Mouse (Mus musculus) heart, postnatal 0 days (tissue): ENCODE measurements around the gene Dock3. TPM values are rescaled to one million over a fixed set of nuclear protein-coding genes. Genes with fewer than 3 reads are reported as not detected.

ENCODE experiments used
- ATAC-seq: fragments of 200-750 bp; cut with Nextera tagmentation; 2 replicates; pipeline ENCODE4 v1.8.0; 2017; ENCODE audit warnings: low read depth, moderate number of reproducible peaks, moderate library complexity; ENCODE audit not compliant: insufficient read depth
- DNase-seq: peaks from one replicate; pipeline ENCODE4 v3.0.0-alpha.2; 2016; ENCODE audit warnings: low spot score
- H3K27ac ChIP-seq: fragments of 300-500 bp; sonication (generic); 2 replicates; pipeline ENCODE4 v1.5.1; 2014; ENCODE audit warnings: low read depth, mild to moderate bottlenecking
- H3K27me3 ChIP-seq: fragments of 300-500 bp; sonication (generic); 2 replicates; pipeline ENCODE4 v1.6.1; 2014; ENCODE audit warnings: low read length, mixed read lengths; ENCODE audit not compliant: control insufficient read depth, insufficient read depth
- H3K36me3 ChIP-seq: fragments of 300-500 bp; sonication (generic); replicated peaks from 2 replicates; pipeline ENCODE4 v1.6.1; 2014; ENCODE audit warnings: low read length, mixed read lengths; ENCODE audit not compliant: control insufficient read depth, insufficient read depth
- H3K4me1 ChIP-seq: fragments of 300-500 bp; sonication (generic); 2 replicates; pipeline ENCODE4 v1.6.1; 2014; ENCODE audit warnings: antibody characterized with exemption; ENCODE audit not compliant: control insufficient read depth, insufficient read depth
- H3K4me2 ChIP-seq: fragments of 300-500 bp; sonication (generic); 2 replicates; pipeline ENCODE4 v1.6.1; 2014; ENCODE audit warnings: low read depth, mild to moderate bottlenecking, low read length, moderate library complexity
- H3K4me3 ChIP-seq: fragments of 300-500 bp; sonication (generic); 2 replicates; pipeline ENCODE4 v1.5.1; 2014; ENCODE audit warnings: low read depth, low read length
- H3K9ac ChIP-seq: fragments of 300-500 bp; sonication (generic); replicated peaks from 2 replicates; pipeline ENCODE4 v1.6.1; 2014; ENCODE audit warnings: low read depth, low read length, mixed read lengths
- H3K9me3 ChIP-seq: fragments of 300-500 bp; sonication (generic); replicated peaks from 2 replicates; pipeline ENCODE4 v1.6.1; 2016; ENCODE audit warnings: low read length; ENCODE audit not compliant: control insufficient read depth
- CTCF ChIP-seq: IDR thresholded peaks from 2 replicates; pipeline ENCODE4 v1.5.1; 2016; ENCODE audit warnings: antibody characterized with exemption, control low read depth, low read depth
- EP300 ChIP-seq: IDR thresholded peaks from 2 replicates; pipeline ENCODE4 v1.6.1; 2016; ENCODE audit warnings: antibody characterized with exemption, low read depth
- WGBS: fragments of 180-500 bp; shearing (Covaris S2); extraction: QIAGEN DNeasy Blood & Tissue Kit; methylation state at CpG from one replicate; pipeline ENCODE4 v1.1.7; 2014; 5-methylcytosine and 5-hydroxymethylcytosine counted together
- polyA plus RNA-seq: library from polyadenylated mRNA; unstranded; fragments of >200 nt; fragmentation: Nextera tagmentation; extraction: Ambion mirVana; gene quantifications from 2 replicates; pipeline ENCODE4 v1.2.1, GENCODE M21; 2015
- total RNA-seq: library from RNA; depleted of rRNA; stranded (reverse); fragments of >200 nt; gene quantifications from 2 replicates; pipeline ENCODE4 v1.2.3, GENCODE M21; 2014; ENCODE audit warnings: low replicate concordance

The Dock3 gene
- total and polyA plus RNA-seq, 2 experiments from 2014 or later, result 0.16 to 11.6 TPM

GRCm38 (mm10) chr9:106906597-106906996, 325.1 kb downstream of the Dock3 start:
- ATAC-seq, result no peak
- H3K4me3 ChIP-seq, result no peak overlapping the region
- TF ChIP-seq EP300, result no peak
- no peak for TF ChIP-seq CTCF
- H3K4me2 ChIP-seq, result no peak overlapping the region
- H3K27ac ChIP-seq, result no peak overlapping the region
- H3K27me3 ChIP-seq, result no peaks in the 10 kb centered on the region
- no peaks in the 10 kb centered on the region for H3K36me3 ChIP-seq
- no peak for DNase-seq
- 83% methylated on average over 8 of the region's 8 CpGs for WGBS
- H3K9me3 ChIP-seq, result no peaks in the 10 kb centered on the region
- H3K4me1 ChIP-seq, result no peaks in the 10 kb centered on the region
- no peak overlapping the region for H3K9ac ChIP-seq

- H3K27ac ChIP-seq, result no peak overlapping the region
- H3K36me3 ChIP-seq, result no peaks in the 10 kb centered on the region
- H3K9ac ChIP-seq, result no peak overlapping the region
- no peak overlapping the region for H3K4me2 ChIP-seq
- H3K27me3 ChIP-seq, result no peaks in the 10 kb centered on the region
- no peaks in the 10 kb centered on the region for H3K9me3 ChIP-seq
- 6% methylated on average over 1 of the region's 1 CpGs for WGBS
- H3K4me3 ChIP-seq, result no peak overlapping the region
- TF ChIP-seq CTCF (peak; percentile 79), EP300 (no peak)
- no peaks in the 10 kb centered on the region for H3K4me1 ChIP-seq
- no peak; the same call in 1 of the 2 replicates for ATAC-seq
- DNase-seq, result peak; percentile 63
Observed at GRCm38 (mm10) chr9:106903791-106904134, 327.9 kb downstream of the Dock3 start.

- no peak overlapping the region for H3K4me2 ChIP-seq
- no peaks in the 10 kb centered on the region for H3K36me3 ChIP-seq
- no peak overlapping the region for H3K4me3 ChIP-seq
- H3K27ac ChIP-seq, result no peak overlapping the region
- ATAC-seq (no peak), DNase-seq (no peak)
- no peaks in the 10 kb centered on the region for H3K27me3 ChIP-seq
- WGBS, result 66% methylated on average over 4 of the region's 4 CpGs
- no peaks in the 10 kb centered on the region for H3K9me3 ChIP-seq
- H3K9ac ChIP-seq, result no peak overlapping the region
- TF ChIP-seq EP300 (no peak), CTCF (no peak)
- no peaks in the 10 kb centered on the region for H3K4me1 ChIP-seq
Observed at GRCm38 (mm10) chr9:106903099-106903790, 328.5 kb downstream of the Dock3 start.

GRCm38 (mm10) chr9:106901596-106901995, 330.1 kb downstream of the Dock3 start:
- Histone ChIP-seq H3K9me3 (no peaks in the 10 kb centered on the region), H3K4me2 (no peak overlapping the region), H3K27ac (no peak overlapping the region), H3K9ac (no peak overlapping the region), H3K27me3 (no peaks in the 10 kb centered on the region), H3K4me3 (no peak overlapping the region), H3K4me1 (no peaks in the 10 kb centered on the region), H3K36me3 (no peaks in the 10 kb centered on the region)
- 77% methylated on average over 7 of the region's 7 CpGs for WGBS
- TF ChIP-seq CTCF, result no peak
- no peak for TF ChIP-seq EP300
- DNase-seq (no peak), ATAC-seq (no peak)

GRCm38 (mm10) chr9:106898901-106899300, 332.8 kb downstream of the Dock3 start:
- no peak overlapping the region for H3K9ac ChIP-seq
- ATAC-seq (no peak), DNase-seq (no peak)
- no peaks in the 10 kb centered on the region for H3K4me1 ChIP-seq
- no peak overlapping the region for H3K4me3 ChIP-seq
- H3K27me3 ChIP-seq, result no peaks in the 10 kb centered on the region
- no peaks in the 10 kb centered on the region for H3K9me3 ChIP-seq
- no peaks in the 10 kb centered on the region for H3K36me3 ChIP-seq
- 77% methylated on average over 1 of the region's 1 CpGs for WGBS
- H3K4me2 ChIP-seq, result no peak overlapping the region
- H3K27ac ChIP-seq, result no peak overlapping the region
- TF ChIP-seq EP300, result no peak
- no peak for TF ChIP-seq CTCF

- Histone ChIP-seq H3K4me3 (no peak overlapping the region), H3K9ac (no peak overlapping the region), H3K27ac (no peak overlapping the region), H3K4me1 (peaks cover 14% of the 10 kb centered on the region), H3K9me3 (no peaks in the 10 kb centered on the region), H3K27me3 (no peaks in the 10 kb centered on the region), H3K36me3 (peaks cover 19% of the 10 kb centered on the region), H3K4me2 (no peak overlapping the region)
- TF ChIP-seq CTCF, result no peak
- TF ChIP-seq EP300, result no peak
- DNase-seq, result no peak
- ATAC-seq, result no peak
- WGBS, result 70% methylated on average over 3 of the region's 3 CpGs
Observed at GRCm38 (mm10) chr9:106893327-106893726, 338.4 kb downstream of the Dock3 start.
